Mouse (Mus musculus) bone marrow, adult 2 months (tissue): ENCODE data around the gene Sez6l2.

Experiments
- CTCF ChIP-seq: fragments of 200-500 bp; IDR thresholded peaks from 2 replicates; pipeline ENCODE4 v1.5.1; 2011; ENCODE audit warnings: low read length, control low read depth; ENCODE audit not compliant: control insufficient read depth, insufficient read depth
- POLR2A ChIP-seq: fragments of 200-500 bp; IDR thresholded peaks from 2 replicates; pipeline ENCODE4 v1.6.1; 2011; ENCODE audit warnings: low read depth, mild to moderate bottlenecking, control low read depth, low read length, borderline replicate concordance; ENCODE audit not compliant: control insufficient read depth

- TF ChIP-seq POLR2A (peak; percentile 62; the same call in 1 of the 2 replicates), CTCF (peak; percentile 97)
These were observed 25.8 kb downstream of the Sez6l2 start, which contains the start of gene Cdiptos for GRCm38 (mm10) chr7:126975950-126976866.
